Mouse (Mus musculus) cerebellum, adult 11-12 months (tissue): ENCODE measurements around the gene Rbm46.

ENCODE experiments used
- DNase-seq: peaks from one replicate; pipeline ENCODE4 v3.0.0; 2022

Rbm46 gene

DNA sequence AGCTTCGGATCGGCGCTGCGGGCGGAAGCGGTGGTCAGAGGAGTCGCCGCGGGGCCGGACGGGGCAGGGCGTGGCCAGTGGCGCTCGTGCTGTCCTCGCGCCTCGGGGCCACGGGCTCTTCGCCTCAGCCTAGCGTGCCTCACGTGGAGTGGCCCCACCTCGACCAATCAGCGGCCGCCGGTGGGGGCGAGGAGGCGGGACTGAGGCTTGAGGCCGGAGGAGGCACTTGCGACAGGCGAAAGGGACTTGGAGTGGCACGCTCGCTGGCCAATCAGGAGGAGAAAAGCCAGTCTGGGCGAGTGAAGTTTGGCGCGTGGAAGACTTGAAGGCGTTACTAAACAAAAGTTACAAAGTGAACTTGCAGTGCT is at the start of gene Rbm46:
Rbm46 (minus strand) TSS at position 112 of the 368 bp plus-strand sequence.
- peak; percentile 33 for DNase-seq

- no peak for DNase-seq
Observed at GRCm38 (mm10) chr3:82915632-82916031, 39.3 kb upstream of the Rbm46 start.

DNA sequence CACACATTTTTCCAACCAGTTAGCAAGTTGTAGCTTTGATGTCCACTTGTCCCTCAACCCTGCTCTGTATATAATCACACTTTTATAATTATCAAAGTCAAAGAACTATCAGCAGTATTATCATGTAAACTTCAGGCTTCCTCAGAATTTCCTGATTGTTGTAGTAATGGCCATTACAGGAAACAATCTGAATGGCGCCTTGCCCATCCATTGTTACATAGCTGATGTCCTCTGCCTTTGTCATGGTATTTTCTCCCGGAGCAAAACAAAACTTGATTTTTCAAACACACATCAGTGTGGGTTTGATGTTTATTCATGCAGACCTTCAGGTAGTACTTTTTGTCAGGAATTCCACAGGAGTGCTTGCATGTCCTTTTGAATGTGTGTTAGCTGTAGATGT is 32.4 kb upstream of the Rbm46 start:
- DNase-seq = no peak

DNA sequence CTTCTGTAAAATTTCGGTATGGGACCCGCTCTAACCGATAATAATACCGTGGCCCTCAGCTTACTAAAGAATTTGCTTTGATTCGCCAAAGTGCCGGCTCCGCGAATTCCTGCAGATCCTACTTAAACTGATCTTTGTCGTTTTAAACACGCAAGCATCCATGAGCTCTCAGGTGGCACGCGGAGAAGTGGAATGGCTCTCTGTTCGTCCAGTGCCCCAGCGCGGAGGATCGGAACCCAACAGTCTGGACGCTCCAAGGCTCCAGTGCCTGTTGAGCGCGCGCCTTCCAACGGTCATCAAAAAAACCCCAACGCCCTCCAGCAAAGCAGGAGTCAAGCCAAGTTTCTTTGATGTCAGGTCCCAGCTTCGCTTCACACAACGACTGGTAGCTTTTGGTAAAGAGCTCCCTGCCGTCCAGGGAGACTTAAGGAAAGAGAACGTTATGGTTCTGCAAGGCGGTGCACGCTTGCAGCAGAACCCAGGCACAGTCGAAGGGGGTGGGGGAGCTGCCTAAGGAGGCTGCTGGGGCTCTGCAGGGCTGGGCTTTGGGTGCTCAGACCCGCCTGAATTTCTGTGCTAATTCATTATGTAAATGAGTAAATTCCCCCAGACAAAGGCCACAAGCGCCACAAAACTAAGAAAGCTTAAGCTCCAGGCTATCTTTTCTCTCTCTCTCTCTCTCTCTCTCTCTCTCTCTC is 28.1 kb upstream of the Rbm46 start:
- DNase-seq = no peak

DNA sequence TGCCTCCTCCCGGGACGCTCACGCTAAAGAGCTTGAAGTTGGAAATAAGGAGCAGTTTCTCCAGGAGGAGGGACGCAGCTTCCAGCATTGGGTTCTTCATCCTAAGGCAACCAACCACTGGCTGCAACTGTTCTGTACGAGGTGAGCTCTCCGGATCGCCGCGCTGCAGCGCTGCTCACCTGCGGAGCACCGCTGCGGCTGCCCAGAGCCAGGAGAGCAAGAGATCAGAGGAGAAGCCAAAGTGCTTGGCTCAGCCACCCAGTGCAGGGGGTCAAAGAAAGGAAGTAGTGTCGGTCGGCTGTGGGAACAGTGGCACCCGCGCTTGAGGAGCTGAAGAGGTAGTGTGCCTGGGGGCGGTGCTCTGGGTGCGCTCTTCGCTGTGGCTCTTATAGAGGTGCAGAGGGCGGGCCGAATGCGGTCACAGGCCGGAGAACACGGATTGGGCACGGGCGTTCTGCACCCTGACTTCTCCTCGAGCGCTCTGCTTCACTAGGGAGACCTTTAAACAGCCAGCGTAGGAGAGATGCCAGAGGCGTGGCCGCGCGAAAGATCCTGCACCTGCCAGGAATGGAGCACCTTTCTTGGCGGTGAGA is 27.4 kb upstream of the Rbm46 start, which contains the start of gene Lrat:
Lrat (minus strand) TSS at position 361 of the 593 bp plus-strand sequence.
- DNase-seq = no peak

- no peak for DNase-seq
Observed at GRCm38 (mm10) chr3:82902757-82903612, 26.7 kb upstream of the Rbm46 start.

GRCm38 (mm10) chr3:82888842-82889241 is 12.6 kb upstream of the Rbm46 start:
- no peak for DNase-seq

- no peak for DNase-seq
Observed at GRCm38 (mm10) chr3:82877258-82877657, 975 bp upstream of the Rbm46 start.

DNA sequence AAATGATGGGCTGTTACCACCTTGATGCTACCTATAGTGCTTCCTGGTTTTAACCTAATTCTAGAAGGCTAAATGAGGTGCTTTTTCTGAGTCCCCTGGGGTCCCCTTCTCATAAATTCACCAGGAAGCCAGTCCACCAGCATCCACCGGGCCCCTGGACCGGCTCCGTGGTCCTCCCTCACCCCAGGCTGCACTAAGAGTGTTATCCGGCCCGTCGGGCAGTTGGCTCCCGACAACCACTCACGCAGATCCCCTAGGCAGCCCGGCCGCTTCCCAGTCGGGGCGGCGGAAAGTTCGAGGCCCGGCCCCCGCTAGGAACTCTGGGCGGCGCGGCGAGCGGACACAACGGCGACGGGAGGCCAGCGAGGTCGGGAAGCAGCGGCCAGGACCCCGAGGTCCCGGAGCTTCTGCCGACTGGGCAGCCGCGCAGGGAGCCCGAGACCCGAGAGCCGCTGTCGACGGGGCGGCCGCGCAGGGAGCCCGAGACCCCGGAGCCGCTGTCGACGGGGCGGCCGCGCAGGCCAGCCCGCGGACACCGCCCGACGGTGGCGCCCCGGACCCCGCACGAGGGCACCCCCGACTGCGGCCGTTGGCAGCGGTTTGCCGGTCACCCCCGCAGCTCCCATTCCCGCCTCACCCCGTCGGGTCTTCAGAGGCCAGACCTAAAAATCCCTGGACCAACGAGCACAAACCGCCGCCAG is 462 bp downstream of the Rbm46 start:
- DNase-seq = no peak

- DNase-seq = no peak
Observed at GRCm38 (mm10) chr3:82857414-82858077, 18.7 kb downstream of the Rbm46 start.

DNA sequence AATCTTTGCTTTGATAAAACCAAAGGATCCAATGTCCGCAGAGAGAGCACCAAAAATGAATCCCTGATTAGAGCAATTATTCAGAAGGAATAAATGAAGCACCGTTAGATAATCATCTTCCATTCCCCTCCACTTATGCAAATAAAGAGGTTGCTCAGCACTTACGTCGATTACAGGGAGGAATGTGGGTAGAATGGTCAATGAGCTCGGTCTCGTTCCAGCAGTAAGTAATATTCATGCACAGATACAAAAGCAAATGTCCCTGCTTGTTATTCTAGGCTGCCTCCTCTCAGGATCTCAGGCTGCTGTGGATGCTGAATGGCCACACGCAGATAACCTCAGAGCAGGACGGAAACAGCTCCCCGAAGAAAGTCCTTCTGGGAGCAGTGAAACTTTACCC is 51.1 kb downstream of the Rbm46 start:
- no peak for DNase-seq

DNA sequence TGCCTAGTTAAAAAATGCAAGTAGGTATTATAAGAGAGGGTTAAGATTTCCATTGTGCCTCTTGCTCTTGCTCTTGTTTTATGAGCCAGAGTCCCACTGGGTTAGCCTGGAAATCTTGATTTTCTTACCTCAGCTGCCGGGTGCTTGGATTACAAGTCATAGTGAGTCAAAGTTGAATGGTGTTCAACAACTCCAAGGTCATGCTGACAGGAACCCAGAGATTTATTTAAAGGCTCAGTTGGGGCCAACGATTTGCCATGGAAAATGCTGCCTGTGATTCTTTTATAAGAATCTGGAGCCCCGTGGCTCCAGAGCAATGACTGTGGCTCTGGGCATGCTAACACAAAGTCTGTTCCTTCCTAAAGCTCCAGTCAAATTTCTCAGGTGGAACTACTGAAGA is 64.4 kb downstream of the Rbm46 start:
- no peak for DNase-seq

DNA sequence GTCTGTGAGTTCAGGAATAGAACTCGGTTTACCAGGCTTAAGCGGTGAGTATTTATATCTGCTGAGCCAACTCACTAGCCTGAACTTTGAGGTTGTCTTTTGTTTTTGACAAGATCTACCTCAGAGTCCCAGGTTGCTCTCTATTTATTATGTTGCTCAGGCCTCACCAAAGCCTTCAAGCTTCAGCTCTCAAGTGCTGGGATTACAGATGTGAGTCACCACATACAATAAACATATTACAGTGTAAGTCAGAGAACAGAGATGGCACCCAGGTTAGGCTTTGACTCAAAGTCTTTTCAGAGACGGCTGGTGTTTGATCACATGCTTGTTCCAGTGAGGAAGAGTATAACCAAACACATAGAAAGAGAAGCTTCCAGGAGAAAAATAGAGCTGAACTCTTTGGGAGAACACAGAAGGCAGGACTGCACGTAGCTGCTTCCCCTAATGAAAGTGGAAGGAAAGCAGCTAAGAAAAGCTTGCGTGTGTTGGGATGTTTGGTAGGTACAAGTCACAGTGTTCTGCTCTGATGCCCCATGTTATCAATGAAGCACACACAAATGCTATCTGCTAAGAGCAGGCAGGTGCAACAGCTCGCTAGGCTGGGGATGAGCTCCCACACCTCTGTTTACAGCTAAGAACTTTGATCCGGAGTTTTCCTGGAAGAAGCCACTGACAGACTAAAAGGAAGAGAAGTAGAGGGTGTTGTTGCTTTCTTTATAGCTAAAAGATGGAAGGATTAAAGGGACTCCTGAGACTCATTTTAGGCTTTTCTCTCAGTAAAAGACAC is 65.8 kb downstream of the Rbm46 start:
- no peak for DNase-seq

GRCm38 (mm10) chr3:82809769-82810168 is 66.5 kb downstream of the Rbm46 start:
- DNase-seq = no peak

GRCm38 (mm10) chr3:82808323-82808911 is 67.9 kb downstream of the Rbm46 start:
- no peak for DNase-seq

- DNase-seq = no peak
Observed at GRCm38 (mm10) chr3:82805291-82805690, 71.0 kb downstream of the Rbm46 start.

- DNase-seq = no peak
Observed at GRCm38 (mm10) chr3:82800470-82800843, 75.8 kb downstream of the Rbm46 start.

- DNase-seq = peak; percentile 77
Observed at GRCm38 (mm10) chr3:82799735-82800469, 76.4 kb downstream of the Rbm46 start.

GRCm38 (mm10) chr3:82793656-82794055 is 82.6 kb downstream of the Rbm46 start:
- no peak for DNase-seq

- DNase-seq = no peak
Observed at GRCm38 (mm10) chr3:82791663-82792062, 84.6 kb downstream of the Rbm46 start.
